Mouse (Mus musculus): Measurements from ENCODE around the gene Ahsa1.
"Not testable (repeated sequence)": the region's sequence is repeated elsewhere in the genome, so short reads cannot be mapped to it uniquely, and the experiment has no call there.

The Ahsa1 gene

DNA sequence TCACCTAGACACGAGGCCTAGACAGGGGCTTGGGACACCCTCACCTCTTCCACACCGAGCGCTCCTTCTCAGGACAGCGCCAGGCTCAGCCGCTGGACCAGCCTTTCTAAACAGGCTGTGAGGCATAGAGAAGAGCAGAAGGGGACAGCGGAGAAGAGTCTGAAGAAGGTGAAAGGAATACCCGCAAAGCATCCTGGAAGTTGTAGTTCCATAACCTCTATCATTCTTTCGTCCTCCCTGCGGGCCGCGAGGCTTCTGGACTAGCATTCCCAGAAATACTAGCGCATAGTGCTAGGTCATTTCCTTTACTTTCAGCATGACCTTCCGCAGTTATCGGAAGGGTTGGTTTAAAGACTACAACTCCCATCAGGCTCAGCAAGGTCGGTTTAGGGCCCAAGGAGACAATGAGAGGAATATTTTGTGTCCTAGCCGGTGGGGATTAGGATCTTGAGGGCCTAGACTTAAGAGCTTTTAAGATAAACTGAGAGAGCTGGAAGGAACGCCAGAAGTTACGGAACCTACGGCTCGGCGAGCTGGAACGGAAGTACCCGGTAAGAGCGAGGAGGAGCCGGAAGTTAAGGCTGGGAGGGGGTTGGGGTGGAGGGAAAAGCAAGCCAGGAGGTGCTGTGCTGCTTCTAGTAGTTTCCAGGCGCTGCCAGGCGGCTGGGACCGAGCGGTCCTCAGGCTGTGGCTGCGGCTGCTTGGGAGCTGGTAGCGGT lies at the start of gene Ahsa1, which contains the start of gene Vipas39:
Ahsa1 (plus strand) TSS at position 372 of the 719 bp plus-strand sequence.
Vipas39 (minus strand) TSS at position 149 of the 719 bp plus-strand sequence.
- DNase-seq (ENCODE audit: low spot score in 2 of 2) = peak; percentile 94 to 97

DNA sequence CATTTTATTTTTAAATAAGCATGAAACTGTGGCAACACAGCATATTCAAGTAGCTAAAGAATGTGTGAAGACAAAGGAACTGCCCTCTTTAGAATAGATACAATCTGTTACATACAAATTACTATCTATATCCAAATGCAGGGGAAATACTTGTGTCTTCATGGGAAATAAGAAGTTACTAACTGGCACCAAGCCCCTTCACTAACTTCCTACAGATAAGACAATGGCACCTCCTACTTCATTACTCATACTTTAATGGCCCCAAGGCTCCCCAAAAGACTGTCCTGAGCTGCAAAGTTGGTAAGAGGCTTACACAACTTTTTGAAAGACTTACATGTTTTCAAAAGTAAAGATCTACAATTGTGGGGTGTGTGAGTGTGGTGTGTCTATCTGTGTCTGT lies 48.7 kb upstream of the Ahsa1 start:
- no peak for DNase-seq (ENCODE audit: low spot score in 2 of 2)

DNA sequence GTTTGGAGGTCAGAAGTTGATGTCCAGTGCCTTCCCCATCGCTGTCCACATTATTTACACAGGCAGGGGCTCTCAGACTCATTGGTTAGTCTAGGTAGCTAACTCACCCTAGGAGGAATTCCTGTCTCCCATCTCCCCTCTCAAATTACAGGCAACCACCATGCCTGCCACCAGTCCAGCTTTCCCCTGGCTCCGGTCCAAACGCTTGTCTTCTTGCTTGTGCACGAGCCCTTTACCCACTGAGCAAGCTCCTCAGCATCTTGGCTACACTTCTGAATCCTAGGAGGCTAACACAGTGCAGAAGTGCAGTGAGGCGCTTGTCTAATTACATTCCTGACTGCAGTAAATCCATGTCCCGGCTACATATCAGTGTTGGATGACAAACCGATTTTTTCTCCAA lies 46.9 kb upstream of the Ahsa1 start:
- DNase-seq (ENCODE audit: low spot score in 2 of 2) = no peak

DNA sequence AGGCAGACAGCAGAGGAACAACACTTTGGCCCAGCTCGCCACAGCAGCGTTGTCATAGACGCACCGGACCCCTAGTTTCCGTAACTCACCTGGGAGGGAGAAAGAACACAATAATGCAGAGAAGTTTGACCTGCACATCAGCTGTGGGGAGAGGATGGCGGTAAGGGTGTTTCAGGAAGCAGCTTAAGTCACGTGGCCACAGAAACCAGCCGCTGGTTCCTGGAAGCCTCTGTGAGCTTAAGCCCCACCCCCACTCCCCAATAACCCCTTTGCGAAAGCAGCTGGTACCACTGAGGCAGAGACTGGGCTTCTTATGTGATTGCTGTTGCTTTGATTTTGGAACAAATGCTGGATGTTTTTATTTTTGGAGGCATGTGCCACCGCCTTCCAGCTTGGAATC lies 41.3 kb upstream of the Ahsa1 start:
- DNase-seq (ENCODE audit: low spot score in 2 of 2) = no peak

DNA sequence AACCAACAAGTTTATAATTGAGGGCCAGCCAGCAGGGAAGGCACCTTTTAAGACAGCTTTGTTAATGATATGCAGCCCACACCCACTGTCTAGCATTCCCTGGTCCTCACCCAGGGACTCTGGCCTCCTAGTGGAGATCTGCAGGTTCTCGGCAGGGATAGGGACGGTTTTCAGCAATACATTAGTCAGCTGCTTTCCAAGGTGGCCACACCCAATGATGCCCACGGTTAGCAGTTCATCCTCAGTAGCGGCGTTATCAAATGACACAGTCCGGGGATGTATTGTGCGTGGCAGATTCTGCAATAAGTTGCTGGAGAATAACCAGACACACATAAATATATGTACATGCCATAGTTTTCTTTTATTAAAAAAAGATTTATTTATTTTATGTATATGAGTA lies 39.5 kb upstream of the Ahsa1 start:
- no peak for DNase-seq (ENCODE audit: low spot score in 2 of 2)

DNA sequence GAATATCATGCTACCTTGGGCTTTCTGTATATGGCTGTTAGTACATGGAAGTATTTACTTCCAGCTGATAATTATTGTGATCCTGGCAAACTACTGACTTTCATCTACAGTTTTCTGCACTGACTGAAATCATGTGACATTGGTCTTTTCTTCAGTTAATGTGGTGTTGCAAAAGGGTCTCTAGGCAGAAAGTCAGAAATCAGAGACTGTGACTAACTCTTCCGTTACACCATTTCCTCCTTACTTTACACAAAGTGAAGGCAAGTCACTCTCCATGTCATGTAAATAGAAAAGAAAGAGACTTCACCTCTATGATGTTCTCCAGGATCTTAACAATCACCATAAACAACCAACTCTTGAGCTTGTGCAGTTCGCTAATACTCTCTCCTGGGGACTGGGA lies 36.6 kb upstream of the Ahsa1 start:
- no peak for DNase-seq (ENCODE audit: low spot score in 2 of 2)

DNA sequence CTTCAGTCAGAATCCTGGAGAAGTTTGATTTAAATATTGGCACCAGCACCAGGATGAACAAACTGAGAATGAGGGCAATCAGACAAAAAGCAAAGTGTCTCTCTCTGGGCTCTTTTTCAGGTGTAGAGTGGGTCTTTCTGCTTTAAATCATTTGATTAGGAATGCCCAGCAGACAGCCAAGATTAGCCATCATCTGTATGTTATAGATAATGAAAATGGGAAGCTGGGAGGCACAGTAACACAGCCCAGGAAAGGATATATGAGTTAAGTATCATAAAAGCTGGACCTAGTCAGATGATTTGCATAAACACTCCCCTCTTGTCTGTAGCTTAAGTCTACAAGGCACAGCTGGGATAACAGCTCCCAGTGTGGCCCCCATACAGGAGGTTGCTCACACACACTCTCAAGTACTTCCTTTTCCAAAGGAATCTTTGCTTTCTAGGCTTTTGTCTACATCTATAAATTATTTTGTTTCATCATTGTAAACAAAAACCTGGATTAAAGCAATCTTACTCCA lies 35.8 kb upstream of the Ahsa1 start:
- DNase-seq (ENCODE audit: low spot score in 2 of 2) = no peak

DNA sequence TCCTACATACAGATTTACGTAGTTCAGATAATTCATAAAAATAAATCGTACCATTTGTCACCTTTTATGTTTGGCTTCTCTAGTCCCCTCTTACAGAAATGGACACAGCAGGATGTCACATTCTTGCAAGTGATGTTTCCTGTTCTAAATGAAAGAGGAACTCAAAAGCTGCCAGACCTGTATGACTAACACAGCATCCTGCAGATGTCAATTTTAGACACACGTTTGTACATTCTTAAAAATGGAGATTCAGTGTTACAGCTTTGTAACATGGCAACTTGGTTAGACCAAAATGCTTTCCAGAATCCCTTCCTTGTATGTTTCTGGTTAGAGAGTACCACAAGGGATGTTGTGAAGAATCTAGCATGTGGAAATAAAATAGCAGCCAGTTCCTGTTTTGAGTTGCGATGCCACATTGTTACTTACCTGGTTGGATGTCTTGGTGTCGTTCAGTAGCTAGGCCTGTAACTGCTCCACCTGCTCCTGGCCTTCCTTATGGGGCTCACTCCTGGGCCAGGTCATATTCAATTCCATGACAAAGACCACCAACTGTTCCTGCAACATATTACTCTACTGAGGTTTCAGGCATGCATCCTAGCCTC lies 29.3 kb upstream of the Ahsa1 start:
- no peak for DNase-seq (ENCODE audit: low spot score in 2 of 2)

DNA sequence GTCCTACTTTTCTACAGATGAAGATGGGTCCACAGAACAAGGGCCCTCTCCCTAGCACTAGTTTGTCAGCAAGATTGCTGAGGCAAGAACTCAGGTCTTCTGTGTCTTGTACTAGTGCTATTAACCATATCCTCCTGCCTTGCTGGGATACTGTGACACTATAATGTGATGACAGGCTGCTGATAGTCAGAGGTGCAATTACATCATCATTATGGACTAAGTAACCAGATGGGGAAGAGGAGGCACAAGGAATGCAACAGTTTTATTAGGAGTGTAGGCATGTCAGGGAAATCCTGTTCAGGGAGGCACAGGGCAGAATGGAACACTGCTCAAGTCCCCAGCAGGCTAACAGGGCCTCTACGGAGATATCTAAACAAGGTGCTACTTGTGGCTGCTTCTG lies 27.6 kb upstream of the Ahsa1 start, which contains the start of gene Noxred1:
Noxred1 (minus strand) TSS at position 101 of the 400 bp plus-strand sequence.
- DNase-seq (ENCODE audit: low spot score in 2 of 2) = no peak

DNA sequence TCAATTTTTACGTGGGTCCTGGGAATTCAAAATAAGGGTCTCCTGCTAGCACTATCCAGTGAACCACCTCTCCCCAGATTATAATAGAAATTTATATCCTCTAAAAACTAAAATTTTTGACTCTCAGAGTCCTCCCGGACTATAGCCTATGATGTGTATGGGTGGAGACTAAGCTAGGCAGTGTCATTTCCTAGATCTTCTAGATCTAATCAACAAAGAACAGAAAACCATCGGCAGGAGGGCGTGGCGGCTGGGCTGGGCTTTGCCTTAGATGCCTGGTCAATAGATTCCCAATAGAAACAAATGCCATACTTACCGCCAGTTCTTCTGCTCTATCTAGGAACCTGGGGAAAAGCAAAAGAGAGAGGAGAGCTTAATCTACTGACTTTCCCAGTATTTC lies 16.1 kb upstream of the Ahsa1 start:
- no peak for DNase-seq (ENCODE audit: low spot score in 2 of 2)

DNA sequence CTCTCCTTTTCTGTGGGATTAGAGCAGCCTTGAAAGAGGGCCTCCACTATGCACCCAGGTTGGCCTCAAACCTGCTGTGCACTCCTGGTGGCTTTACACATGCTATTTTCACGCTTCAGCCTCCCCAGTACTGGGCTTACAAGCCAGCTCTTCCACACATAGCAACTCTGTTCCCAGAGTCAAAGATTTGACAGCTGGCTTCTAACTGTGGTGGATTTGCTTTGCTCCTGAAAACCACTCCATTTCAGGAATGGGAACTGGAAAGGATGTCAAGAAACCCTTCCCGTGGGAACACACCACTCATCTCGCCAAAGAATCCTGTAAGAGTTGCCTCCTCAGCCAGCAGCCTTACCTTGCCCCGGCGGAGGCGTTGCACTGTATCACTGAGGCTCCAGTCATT lies 12.4 kb upstream of the Ahsa1 start:
- no peak for DNase-seq (ENCODE audit: low spot score in 2 of 2)

DNA sequence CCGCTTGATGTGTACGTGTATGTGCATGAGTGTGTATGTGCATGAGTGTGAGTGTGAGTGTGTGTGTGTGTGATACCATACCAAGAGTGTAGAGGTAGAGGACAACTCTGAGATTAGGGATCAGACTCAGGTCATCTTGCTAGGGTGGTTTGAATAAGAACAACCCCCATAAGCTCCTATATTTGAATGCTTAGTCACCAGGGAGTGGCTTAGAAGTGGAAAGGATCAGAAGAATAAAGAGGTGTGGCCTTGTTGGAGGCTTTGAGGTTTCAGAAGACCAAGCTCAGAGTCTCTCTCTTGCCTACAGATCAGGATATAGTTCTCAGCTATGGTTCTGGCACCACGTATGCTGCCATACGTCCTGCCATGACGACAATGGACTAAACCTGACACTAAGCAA lies 9.7 kb upstream of the Ahsa1 start:
- DNase-seq (ENCODE audit: low spot score in 2 of 2) = no peak

DNA sequence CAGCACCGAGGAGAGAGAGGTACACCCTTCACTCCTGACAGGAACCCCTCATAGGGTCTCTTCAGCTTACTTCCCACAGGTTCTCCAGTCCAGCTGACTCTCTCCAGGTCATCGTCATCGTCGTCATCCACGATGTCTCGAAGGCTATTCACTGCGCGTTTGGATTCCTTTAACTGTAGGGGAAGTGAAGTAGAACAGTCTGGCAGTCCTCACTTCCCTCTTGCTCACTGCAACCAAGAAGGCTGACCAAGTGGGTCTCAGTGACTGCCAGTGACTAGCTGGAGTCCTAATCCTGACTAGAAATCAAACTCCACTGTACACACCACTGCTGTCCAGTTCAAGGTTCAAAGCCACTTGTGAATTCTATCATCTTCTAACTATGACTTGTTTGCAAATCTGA lies 5.7 kb upstream of the Ahsa1 start:
- no peak for DNase-seq (ENCODE audit: low spot score in 2 of 2)

DNA sequence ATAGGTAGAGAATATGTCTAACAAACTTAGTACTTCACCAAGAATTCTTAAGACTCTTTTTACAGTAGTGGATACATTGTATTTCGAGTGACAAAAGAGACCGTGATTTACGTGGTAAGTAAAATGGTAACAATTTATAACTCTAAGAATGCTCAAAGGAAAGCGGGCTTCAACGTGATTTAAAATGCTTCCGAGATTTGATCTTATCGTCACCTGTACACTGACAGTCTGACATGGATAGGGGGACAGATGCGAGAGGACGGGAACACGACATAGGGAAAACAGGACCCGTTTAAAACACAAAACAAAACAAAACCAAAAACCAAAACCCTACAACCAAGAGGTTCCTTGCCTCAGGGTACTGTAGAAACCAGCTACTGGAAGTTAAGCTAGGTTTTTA lies 835 bp upstream of the Ahsa1 start:
- no peak for DNase-seq (ENCODE audit: low spot score in 2 of 2)

DNA sequence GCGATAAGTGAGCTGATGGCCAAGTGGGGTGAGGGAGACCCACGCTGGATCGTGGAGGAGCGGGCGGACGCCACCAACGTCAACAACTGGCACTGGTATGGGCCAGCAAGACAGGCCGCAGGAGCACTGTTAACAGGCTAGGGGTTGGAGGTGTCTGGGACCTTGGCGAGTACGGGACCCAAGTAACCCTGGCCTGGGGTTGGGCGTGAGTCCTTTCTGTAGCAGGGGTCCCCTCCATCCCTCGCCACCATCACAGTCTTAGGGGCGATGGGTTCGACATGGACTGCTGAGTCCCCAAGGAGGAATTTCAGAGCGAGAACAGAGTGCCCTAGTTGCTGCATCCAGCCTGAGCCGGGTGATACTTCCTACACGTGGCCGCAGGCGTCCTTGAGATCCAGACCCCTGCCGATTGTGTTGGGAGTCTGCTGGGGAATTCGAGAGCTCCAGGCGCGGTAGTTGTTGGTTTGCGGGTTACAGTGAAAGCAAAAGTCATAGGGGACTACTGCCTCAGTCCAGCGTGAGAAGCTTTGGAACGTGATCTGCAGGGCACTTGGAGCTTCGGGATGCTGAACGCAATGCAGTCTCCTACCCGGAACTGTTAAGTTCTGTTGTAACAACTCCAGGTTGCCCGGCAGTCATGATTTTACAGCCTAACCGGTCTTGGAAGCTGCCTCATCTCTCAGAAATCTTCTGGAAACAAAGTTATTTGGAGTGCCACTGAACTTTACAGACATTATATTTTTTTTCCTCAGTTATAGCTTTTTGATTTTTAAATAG lies 736 bp downstream of the Ahsa1 start:
- no peak for DNase-seq (ENCODE audit: low spot score in 2 of 2)

DNA sequence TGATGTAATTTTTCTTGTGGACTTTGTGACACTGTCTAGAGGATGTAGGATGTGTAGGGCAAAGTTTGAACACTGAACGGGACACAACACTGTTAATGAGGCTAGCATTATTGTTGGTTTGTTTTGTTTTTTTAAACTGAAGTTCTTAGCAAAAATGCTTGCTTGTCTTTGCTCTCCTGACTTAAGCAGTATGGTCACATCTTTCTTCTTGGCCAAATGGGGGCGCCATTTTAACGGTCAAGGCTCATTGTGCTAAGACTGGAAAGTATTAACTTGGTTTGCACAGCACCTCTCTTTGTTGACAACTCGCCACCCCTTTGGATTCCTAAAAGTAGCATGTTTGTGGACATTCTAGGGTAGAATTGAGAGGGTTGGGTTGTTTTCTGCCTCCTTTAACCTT lies 1.4 kb downstream of the Ahsa1 start:
- DNase-seq (ENCODE audit: low spot score in 2 of 2) = peak; percentile 53 to 54

DNA sequence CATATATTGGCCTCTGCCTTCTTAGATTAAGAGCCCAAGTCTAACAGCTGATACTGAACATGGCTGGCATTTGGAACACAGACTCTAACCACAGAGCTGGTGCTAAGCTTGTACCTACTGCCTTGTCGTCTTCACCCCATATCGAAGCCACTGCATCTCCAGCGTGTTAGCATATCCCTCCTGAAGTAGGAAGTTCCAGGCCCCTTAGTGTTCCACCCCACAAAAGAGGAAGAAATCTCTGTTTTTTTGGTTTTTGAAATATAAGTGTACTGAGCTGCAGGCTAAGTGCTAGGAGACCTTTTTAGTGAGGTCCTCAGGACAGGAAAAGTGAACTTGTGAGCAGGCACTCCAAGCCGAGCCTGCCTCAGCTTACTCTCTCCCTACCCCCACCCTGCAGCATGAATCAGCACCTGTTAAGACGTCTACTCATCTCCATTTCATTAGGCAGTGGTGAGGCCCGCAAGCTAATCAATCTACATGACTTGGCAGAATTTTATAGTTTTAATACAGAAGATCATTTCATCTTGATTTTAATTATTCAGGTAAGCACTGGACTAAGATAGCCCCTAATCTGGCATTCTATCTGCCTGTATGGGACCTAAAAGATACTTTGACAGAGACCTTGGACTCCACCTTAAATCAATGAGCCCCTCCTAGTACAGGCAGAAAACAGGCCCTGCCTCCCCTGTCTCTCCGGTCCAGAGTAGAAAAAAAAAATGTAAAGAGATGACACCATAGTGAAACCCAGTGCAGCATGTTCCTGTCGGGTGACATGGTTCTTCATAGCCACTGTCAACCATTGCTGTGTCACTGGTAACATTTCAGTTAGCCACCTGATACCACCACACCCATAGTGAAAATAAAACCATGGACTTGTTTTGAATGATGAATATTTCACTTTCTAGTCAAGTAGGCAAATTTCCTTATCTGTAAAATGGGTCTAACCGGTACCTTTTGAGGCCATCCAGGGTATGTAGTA lies 8.9 kb downstream of the Ahsa1 start:
- no peak for DNase-seq (ENCODE audit: low spot score in 2 of 2)

DNA sequence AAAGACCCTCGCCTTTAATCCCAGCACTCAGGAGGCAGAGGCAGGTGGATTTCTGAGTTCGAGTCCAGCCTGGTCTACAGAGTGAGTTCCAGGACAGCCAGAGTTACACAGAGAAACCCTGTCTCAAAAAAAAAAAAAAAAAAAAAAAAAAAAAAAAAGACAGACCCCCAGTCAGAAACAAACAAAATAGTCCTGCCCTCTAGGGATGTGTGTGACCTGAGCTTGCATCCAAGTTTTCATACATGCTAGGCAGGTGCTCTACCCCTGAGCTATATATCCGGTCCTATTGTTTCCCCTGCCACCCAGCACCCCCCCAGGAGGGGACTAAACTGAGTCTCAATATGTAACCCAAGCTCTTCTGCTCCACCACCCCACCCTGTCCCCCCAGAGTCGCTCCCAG lies 11.0 kb downstream of the Ahsa1 start:
- not testable (repeated sequence) for DNase-seq (ENCODE audit: low spot score in 2 of 2)

DNA sequence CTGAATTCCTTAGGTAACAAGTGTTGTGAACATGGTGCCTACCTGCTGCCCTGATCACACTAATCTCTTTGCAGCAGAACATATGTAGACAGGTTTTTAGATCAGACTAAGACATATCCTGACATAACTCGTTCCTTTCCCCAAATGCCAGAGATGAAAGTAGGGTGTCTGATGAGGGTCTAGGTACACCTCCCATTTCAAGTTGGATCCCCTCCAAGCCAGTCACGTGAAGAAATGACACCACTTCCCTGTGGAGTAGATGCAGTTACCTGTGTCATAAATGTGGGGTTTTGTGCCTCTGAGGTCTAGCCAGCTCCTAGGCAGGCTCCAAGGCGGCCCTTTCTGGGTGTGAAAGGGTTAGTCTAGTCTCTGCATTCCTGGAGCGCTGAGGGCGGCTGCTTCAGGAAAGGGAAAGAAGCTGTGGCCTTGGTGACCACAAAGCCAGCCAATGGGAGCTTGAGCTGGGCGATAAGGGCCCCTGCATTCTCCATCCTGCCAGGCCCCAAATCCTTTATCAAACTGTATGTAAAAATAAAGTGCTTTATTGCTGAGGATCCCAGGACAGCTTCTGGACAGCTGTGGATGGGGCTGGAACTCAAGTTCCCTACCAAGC lies 11.9 kb downstream of the Ahsa1 start:
- DNase-seq (ENCODE audit: low spot score in 2 of 2) = no peak

DNA sequence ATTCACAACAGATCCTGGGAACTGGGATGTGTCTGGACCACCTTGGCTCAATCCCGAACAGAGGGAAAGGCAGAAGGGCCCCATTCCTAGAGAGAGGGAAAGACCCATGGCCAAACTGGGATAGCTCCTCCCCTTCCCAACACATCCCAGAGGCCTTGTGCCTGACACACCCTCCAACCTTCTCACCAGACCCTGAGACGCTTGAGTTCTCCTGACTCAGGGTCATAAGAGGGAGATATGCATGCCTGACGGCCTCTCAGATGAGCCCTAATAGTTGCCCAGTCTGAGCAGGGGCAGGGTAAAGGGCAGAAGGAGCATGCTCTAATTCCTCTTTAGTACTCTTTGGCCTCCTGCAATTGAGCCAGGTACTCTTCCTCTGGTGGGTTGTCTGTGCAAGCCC lies 13.1 kb downstream of the Ahsa1 start:
- no peak for DNase-seq (ENCODE audit: low spot score in 2 of 2)

DNA sequence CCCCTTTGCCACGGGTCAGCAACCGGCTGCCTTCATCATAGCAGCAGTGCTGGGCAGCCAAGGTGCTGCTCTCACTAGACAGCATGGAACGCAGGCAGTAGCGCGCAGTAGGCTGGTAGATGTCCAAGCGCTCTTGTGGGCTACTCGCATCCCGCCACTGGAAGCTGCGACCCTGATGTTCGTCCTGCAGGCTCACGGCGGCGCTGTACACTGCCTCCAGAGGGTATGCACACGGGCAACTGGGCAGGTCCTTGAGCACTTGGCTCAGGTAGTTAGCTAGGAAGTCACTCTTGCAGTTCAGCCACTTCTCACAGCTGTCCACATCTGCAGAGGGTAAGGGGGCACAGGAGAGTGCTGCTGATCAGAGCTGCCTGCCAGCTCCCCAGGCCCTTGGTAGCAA lies 13.6 kb downstream of the Ahsa1 start:
- no peak for DNase-seq (ENCODE audit: low spot score in 2 of 2)
